ENCODE assay signal across 18 mouse cellular contexts in genomic region chr5:71248318-71249135, GRCm38 (mm10).
A peak's percentile ranks its signal among the peaks of the same experiment; 100 is the strongest.
DNase-seq lines count a peak whose midpoint lies in the region; ATAC-seq and TF ChIP-seq lines count a peak whose summit lies in the region.
"Had no signal": no experiment of that assay in that cellular context is flagged by ENCODE, and none has a peak within 500 bp of the region (broad histone marks: within the 10 kb centered on the region; RNA-seq: fewer than 3 reads in every experiment).

No protein-coding gene starts in this region.

- TF ChIP-seq POLR2A in olfactory bulb, adult 2 months (IDR thresholded peaks at IDR 0.05; ENCODE audit: insufficient read depth, low read depth, low read length) = no peak

- WGBS in forebrain, embryonic 15.5 days = 28% methylated on average over 6 of the region's 6 CpGs
- 34% methylated on average over 6 of the region's 6 CpGs for WGBS in olfactory bulb, adult 2 months
- 75% methylated on average over 6 of the region's 6 CpGs for WGBS in heart, embryonic 12.5 days

- no peak overlapping the region for H3K9ac ChIP-seq in forebrain, embryonic 15.5 days (replicated peaks)
- H3K9ac ChIP-seq in heart, embryonic 12.5 days = no peak overlapping the region
- H3K9ac ChIP-seq: liver, embryonic 13.5 days had no signal

- peak; percentile 96 for ATAC-seq in forebrain, embryonic 15.5 days (replicated peaks)
- ATAC-seq in heart, embryonic 12.5 days (ENCODE audit: insufficient number of reproducible peaks, low FRiP score) = no peak

- H3K4me2 ChIP-seq in forebrain, embryonic 15.5 days (replicated peaks) = no peak overlapping the region
- H3K4me2 ChIP-seq in heart, embryonic 12.5 days = no peak overlapping the region
- H3K4me2 ChIP-seq: liver, embryonic 13.5 days had no signal

- no peaks in the 10 kb centered on the region for H3K36me3 ChIP-seq in forebrain, embryonic 15.5 days
- no peaks in the 10 kb centered on the region for H3K36me3 ChIP-seq in heart, embryonic 12.5 days
- H3K36me3 ChIP-seq: embryonic facial prominence, embryonic 10.5 days; liver, embryonic 13.5 days had no signal

- H3K9me3 ChIP-seq in forebrain, embryonic 15.5 days = no peaks in the 10 kb centered on the region
- H3K9me3 ChIP-seq in heart, embryonic 12.5 days (replicated peaks) = 0 out of 2 replicates have a peak, but pooled peaks cover 4% of the 10 kb centered on the region
- H3K9me3 ChIP-seq: embryonic facial prominence, embryonic 10.5 days; liver, embryonic 13.5 days had no signal

- no peaks in the 10 kb centered on the region for H3K27me3 ChIP-seq in forebrain, embryonic 15.5 days
- no peaks in the 10 kb centered on the region for H3K27me3 ChIP-seq in heart, embryonic 12.5 days (replicated peaks)
- H3K27me3 ChIP-seq: liver, embryonic 13.5 days had no signal

- peak; percentile 43 for DNase-seq in layer of hippocampus, adult 11-12 months (ENCODE audit: low spot score)
- DNase-seq in layer of hippocampus, postnatal 25 days (ENCODE audit: extremely low spot score in 1 of 2, low spot score in 1 of 2) = no peak
- peak; percentile 74 for DNase-seq in layer of hippocampus, adult 9-11 months
- DNase-seq in spleen, adult 12 weeks (ENCODE audit: low spot score) = no peak
- no peak for DNase-seq in T-cell, adult 2 months (ENCODE audit: low spot score)
- DNase-seq: cerebellum, adult 8-10 months; gastrocnemius, postnatal 10 days; heart, postnatal 36 days; kidney, adult 18-20 months; left cerebral cortex, postnatal 4 days; liver, embryonic 13.5 days; lung, postnatal 14 days; right cerebral cortex, postnatal 4 days; thymus, postnatal 25 days had no signal

- no peak overlapping the region for H3K4me3 ChIP-seq in forebrain, embryonic 15.5 days
- H3K4me3 ChIP-seq in olfactory bulb, adult 2 months (ENCODE audit: insufficient read depth, low read depth, low read length) = no peak overlapping the region
- no peak overlapping the region for H3K4me3 ChIP-seq in heart, embryonic 12.5 days
- H3K4me3 ChIP-seq: embryonic facial prominence, embryonic 10.5 days; liver, embryonic 13.5 days had no signal

- peaks cover 21% of the 10 kb centered on the region for H3K4me1 ChIP-seq in forebrain, embryonic 15.5 days
- H3K4me1 ChIP-seq in olfactory bulb, adult 2 months (ENCODE audit: control insufficient read depth, insufficient read depth, low read length) = no peaks in the 10 kb centered on the region
- H3K4me1 ChIP-seq in heart, embryonic 12.5 days (replicated peaks) = no peaks in the 10 kb centered on the region
- H3K4me1 ChIP-seq: embryonic facial prominence, embryonic 10.5 days; liver, embryonic 13.5 days had no signal

- peak overlapping the region; percentile 88 for H3K27ac ChIP-seq in forebrain, embryonic 15.5 days (replicated peaks)
- peak overlapping the region; percentile 56 for H3K27ac ChIP-seq in olfactory bulb, adult 2 months (ENCODE audit: insufficient read depth, low read depth, low read length)
- H3K27ac ChIP-seq in heart, embryonic 12.5 days (ENCODE audit: poor library complexity, severe bottlenecking) = no peak overlapping the region
- H3K27ac ChIP-seq: embryonic facial prominence, embryonic 10.5 days; liver, embryonic 13.5 days had no signal

- no peak for TF ChIP-seq CTCF in olfactory bulb, adult 2 months (IDR thresholded peaks at IDR 0.05; ENCODE audit: insufficient read depth, low read depth, low read length)

Comparison
In these comparisons a context has a peak if more than half of its experiments do, and no peak if none do; other contexts are left out.
1. DNase-seq: peak in layer of hippocampus, adult 11-12 months (single experiment) and layer of hippocampus, adult 9-11 months (single experiment); none in layer of hippocampus, postnatal 25 days (0 of 2), spleen, adult 12 weeks (single experiment) and T-cell, adult 2 months (single experiment).